Mouse (Mus musculus) intestine, embryonic 16.5 days (tissue): ENCODE data around the gene Usp54. TPM values are rescaled to one million over a fixed set of nuclear protein-coding genes. Genes with fewer than 3 reads are reported as not detected.
"Not testable (repeated sequence)": the region's sequence is repeated elsewhere in the genome, so short reads cannot be mapped to it uniquely, and the experiment has no call there.

Experiments
- ATAC-seq: fragments of 200-750 bp; cut with Nextera tagmentation; 2 replicates; pipeline ENCODE4 v1.8.0; 2017; ENCODE audit warnings: moderate TSS enrichment, moderate library complexity
- H3K27ac ChIP-seq: fragments of 300-500 bp; sonication (generic); 2 replicates; pipeline ENCODE4 v1.5.1; 2014; ENCODE audit warnings: mild to moderate bottlenecking, low read length
- H3K27me3 ChIP-seq: fragments of 300-500 bp; sonication (generic); replicated peaks from 2 replicates; pipeline ENCODE4 v1.6.1; 2014; ENCODE audit warnings: low read length, control low read depth, mixed read lengths; ENCODE audit not compliant: control insufficient read depth, insufficient read depth
- H3K36me3 ChIP-seq: fragments of 300-500 bp; sonication (generic); 2 replicates; pipeline ENCODE4 v1.6.1; 2014; ENCODE audit warnings: low read length, control low read depth; ENCODE audit not compliant: control insufficient read depth, insufficient read depth
- H3K4me1 ChIP-seq: fragments of 300-500 bp; sonication (generic); 2 replicates; pipeline ENCODE4 v1.6.1; 2014; ENCODE audit warnings: low read length, control low read depth, mixed read lengths; ENCODE audit not compliant: control insufficient read depth, insufficient read depth
- H3K4me2 ChIP-seq: fragments of 300-500 bp; sonication (generic); 2 replicates; pipeline ENCODE4 v1.6.1; 2014; ENCODE audit warnings: low read depth, low read length, control low read depth
- H3K4me3 ChIP-seq: fragments of 300-500 bp; sonication (generic); 2 replicates; pipeline ENCODE4 v1.5.1; 2014; ENCODE audit warnings: mild to moderate bottlenecking, low read length
- H3K9ac ChIP-seq: fragments of 300-500 bp; sonication (generic); 2 replicates; pipeline ENCODE4 v1.6.1; 2014; ENCODE audit warnings: low read depth, low read length
- H3K9me3 ChIP-seq: fragments of 300-500 bp; sonication (generic); 2 replicates; pipeline ENCODE4 v1.6.1; 2016; ENCODE audit warnings: low read length, control low read depth; ENCODE audit not compliant: control insufficient read depth
- WGBS: fragments of 180-500 bp; shearing (Covaris S2); extraction: QIAGEN DNeasy Blood & Tissue Kit; methylation state at CpG from one replicate; pipeline ENCODE4 v1.1.7; 2014; 5-methylcytosine and 5-hydroxymethylcytosine counted together
- polyA plus RNA-seq: library from polyadenylated mRNA; unstranded; fragments of >200 nt; fragmentation: Nextera tagmentation; extraction: Ambion mirVana; gene quantifications from 2 replicates; pipeline ENCODE4 v1.2.1, GENCODE M21; 2015

Usp54 gene
- polyA plus RNA-seq, 1 experiment from 2014 or later = 3.1 TPM

- H3K36me3 ChIP-seq = no peaks in the 10 kb centered on the region
- 90% methylated on average over 1 of the region's 1 CpGs for WGBS
- no peak overlapping the region for H3K9ac ChIP-seq
- no peak for ATAC-seq
- H3K4me1 ChIP-seq = no peaks in the 10 kb centered on the region
- H3K27me3 ChIP-seq = no peaks in the 10 kb centered on the region
- no peak overlapping the region for H3K4me2 ChIP-seq
- H3K27ac ChIP-seq = no peak overlapping the region
- H3K4me3 ChIP-seq = no peak overlapping the region
- H3K9me3 ChIP-seq = no peaks in the 10 kb centered on the region
Observed at GRCm38 (mm10) chr14:20601287-20601686, 39.6 kb downstream of the Usp54 start.

GRCm38 (mm10) chr14:20600203-20600602 is 40.7 kb downstream of the Usp54 start:
- Histone ChIP-seq H3K4me2 (no peak overlapping the region), H3K4me1 (no peaks in the 10 kb centered on the region), H3K36me3 (no peaks in the 10 kb centered on the region), H3K4me3 (no peak overlapping the region), H3K27me3 (no peaks in the 10 kb centered on the region), H3K9me3 (no peaks in the 10 kb centered on the region), H3K9ac (no peak overlapping the region), H3K27ac (no peak overlapping the region)
- WGBS = 71% methylated on average over 2 of the region's 2 CpGs
- ATAC-seq = no peak

GRCm38 (mm10) chr14:20599542-20599941 is 41.3 kb downstream of the Usp54 start:
- Histone ChIP-seq H3K9ac (no peak overlapping the region), H3K9me3 (no peaks in the 10 kb centered on the region), H3K27me3 (no peaks in the 10 kb centered on the region), H3K36me3 (no peaks in the 10 kb centered on the region), H3K4me1 (no peaks in the 10 kb centered on the region), H3K4me2 (no peak overlapping the region), H3K4me3 (no peak overlapping the region), H3K27ac (no peak overlapping the region)
- ATAC-seq = peak; percentile 36; the same call in 1 of the 2 replicates
- WGBS = 76% methylated on average over 2 of the region's 2 CpGs

- no peaks in the 10 kb centered on the region for H3K27me3 ChIP-seq
- no peaks in the 10 kb centered on the region for H3K9me3 ChIP-seq
- H3K27ac ChIP-seq = no peak overlapping the region
- no peak overlapping the region for H3K9ac ChIP-seq
- 58% methylated on average over 3 of the region's 3 CpGs for WGBS
- H3K4me3 ChIP-seq = no peak overlapping the region
- no peak overlapping the region; the same call in 1 of the 2 replicates for H3K4me2 ChIP-seq
- no peaks in the 10 kb centered on the region for H3K36me3 ChIP-seq
- H3K4me1 ChIP-seq = no peaks in the 10 kb centered on the region
- no peak for ATAC-seq
Observed at GRCm38 (mm10) chr14:20595781-20596180, 45.1 kb downstream of the Usp54 start.

- Histone ChIP-seq H3K9me3 (no peaks in the 10 kb centered on the region), H3K4me3 (no peak overlapping the region), H3K27ac (no peak overlapping the region), H3K9ac (no peak overlapping the region), H3K4me2 (no peak overlapping the region), H3K4me1 (no peaks in the 10 kb centered on the region), H3K36me3 (no peaks in the 10 kb centered on the region), H3K27me3 (no peaks in the 10 kb centered on the region)
- peak; percentile 68 for ATAC-seq
- WGBS = 72% methylated on average over 5 of the region's 5 CpGs
Observed at GRCm38 (mm10) chr14:20587458-20587857, 53.4 kb downstream of the Usp54 start.

GRCm38 (mm10) chr14:20578822-20579407 is 61.9 kb downstream of the Usp54 start:
- Histone ChIP-seq H3K4me3 (no peak overlapping the region), H3K9ac (no peak overlapping the region), H3K4me2 (no peak overlapping the region), H3K27me3 (no peaks in the 10 kb centered on the region), H3K4me1 (no peaks in the 10 kb centered on the region), H3K9me3 (no peaks in the 10 kb centered on the region), H3K36me3 (no peaks in the 10 kb centered on the region), H3K27ac (no peak overlapping the region)
- ATAC-seq = no peak
- WGBS = 71% methylated on average over 6 of the region's 6 CpGs

- Histone ChIP-seq H3K4me3 (no peak overlapping the region), H3K4me2 (no peak overlapping the region), H3K27ac (no peak overlapping the region), H3K4me1 (no peaks in the 10 kb centered on the region), H3K9me3 (no peaks in the 10 kb centered on the region), H3K27me3 (no peaks in the 10 kb centered on the region), H3K36me3 (no peaks in the 10 kb centered on the region), H3K9ac (no peak overlapping the region)
- 54% methylated on average over 7 of the region's 7 CpGs for WGBS
- ATAC-seq = no peak; the same call in 1 of the 2 replicates
Observed at GRCm38 (mm10) chr14:20576179-20576578, 64.7 kb downstream of the Usp54 start.

GRCm38 (mm10) chr14:20573196-20573595 is 67.7 kb downstream of the Usp54 start:
- ATAC-seq, H3K4me2 ChIP-seq, H3K4me1 ChIP-seq, H3K9ac ChIP-seq, H3K9me3 ChIP-seq, H3K36me3 ChIP-seq, H3K4me3 ChIP-seq, H3K27ac ChIP-seq, H3K27me3 ChIP-seq: not testable (repeated sequence)
- WGBS = 93% methylated on average over 3 of the region's 3 CpGs

GRCm38 (mm10) chr14:20565256-20566021 is 75.4 kb downstream of the Usp54 start:
- no peaks in the 10 kb centered on the region for H3K36me3 ChIP-seq
- H3K4me3 ChIP-seq = no peak overlapping the region
- no peak overlapping the region for H3K4me2 ChIP-seq
- H3K27me3 ChIP-seq = no peaks in the 10 kb centered on the region
- no peaks in the 10 kb centered on the region for H3K4me1 ChIP-seq
- H3K9ac ChIP-seq = no peak overlapping the region
- no peak overlapping the region for H3K27ac ChIP-seq
- H3K9me3 ChIP-seq = no peaks in the 10 kb centered on the region
- no peak for ATAC-seq
- WGBS = 66% methylated on average over 9 of the region's 9 CpGs
